Mouse (Mus musculus): ENCODE data around the gene Tmprss7. TPM values are rescaled to one million over a fixed set of nuclear protein-coding genes. Genes with fewer than 3 reads are reported as not detected.

Gene Tmprss7
- polyA plus RNA-seq, 1 experiment from 2014 or later = 0.09 TPM

GRCm38 (mm10) chr16:45653009-45653933, 40.2 kb downstream of the Tmprss7 start:
- H3K27me3 ChIP-seq (replicated peaks) = peaks cover 10% of the 10 kb centered on the region
- H3K4me1 ChIP-seq = peaks cover 16% of the 10 kb centered on the region
- peak overlapping the region; percentile 54 for H3K9ac ChIP-seq
- 7% methylated on average over 17 of the region's 17 CpGs for WGBS
- ATAC-seq (ENCODE audit: extremely low read depth, insufficient number of reproducible peaks, low FRiP score, low TSS enrichment) = no peak
- H3K9me3 ChIP-seq = no peaks in the 10 kb centered on the region
- H3K4me2 ChIP-seq = peak overlapping the region; percentile 83
- peak overlapping the region; percentile 53 for H3K4me3 ChIP-seq
- H3K27ac ChIP-seq (replicated peaks) = no peak overlapping the region
- no peaks in the 10 kb centered on the region for H3K36me3 ChIP-seq

DNA sequence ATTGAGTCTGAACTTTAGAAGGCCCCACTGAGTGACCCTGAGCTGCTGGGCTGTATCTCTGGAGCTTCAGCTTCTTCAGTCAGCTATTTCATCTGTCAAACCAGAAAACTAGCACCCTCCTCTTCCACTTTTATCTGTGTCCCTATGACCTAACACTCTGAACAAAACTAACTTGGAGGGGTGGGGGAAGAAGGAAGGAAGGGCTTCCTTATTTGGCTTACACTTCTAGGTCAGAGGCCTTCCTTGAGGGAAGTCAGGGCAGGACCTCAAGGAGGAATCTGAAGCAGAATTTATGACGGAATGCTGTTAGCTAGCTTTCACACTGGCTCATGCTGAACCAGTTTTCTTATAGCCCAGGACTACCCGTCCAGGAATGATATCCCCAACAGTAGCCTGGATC, 42.0 kb downstream of the Tmprss7 start:
- H3K4me2 ChIP-seq = no peak overlapping the region
- H3K4me3 ChIP-seq = no peak overlapping the region
- H3K27me3 ChIP-seq (replicated peaks) = peaks cover 10% of the 10 kb centered on the region
- no peak overlapping the region for H3K27ac ChIP-seq (replicated peaks)
- H3K36me3 ChIP-seq = no peaks in the 10 kb centered on the region
- no peaks in the 10 kb centered on the region for H3K9me3 ChIP-seq
- 50% methylated on average over 2 of the region's 2 CpGs for WGBS
- H3K4me1 ChIP-seq = peaks cover 16% of the 10 kb centered on the region
- H3K9ac ChIP-seq = no peak overlapping the region
- ATAC-seq (ENCODE audit: extremely low read depth, insufficient number of reproducible peaks, low FRiP score, low TSS enrichment) = no peak

GRCm38 (mm10) chr16:45644380-45644779, 49.1 kb downstream of the Tmprss7 start:
- Histone ChIP-seq H3K9me3 (no peaks in the 10 kb centered on the region), H3K4me3 (no peak overlapping the region), H3K27me3 (replicated peaks) (no peaks in the 10 kb centered on the region), H3K27ac (replicated peaks) (no peak overlapping the region), H3K9ac (no peak overlapping the region), H3K4me2 (no peak overlapping the region), H3K4me1 (peaks cover 14% of the 10 kb centered on the region), H3K36me3 (no peaks in the 10 kb centered on the region)
- ATAC-seq (ENCODE audit: extremely low read depth, insufficient number of reproducible peaks, low FRiP score, low TSS enrichment) = no peak
- 40% methylated on average over 6 of the region's 6 CpGs for WGBS

- Histone ChIP-seq H3K4me1 (peaks cover 14% of the 10 kb centered on the region), H3K4me2 (no peak overlapping the region), H3K9me3 (no peaks in the 10 kb centered on the region), H3K27ac (replicated peaks) (no peak overlapping the region), H3K9ac (no peak overlapping the region), H3K4me3 (no peak overlapping the region), H3K27me3 (replicated peaks) (no peaks in the 10 kb centered on the region), H3K36me3 (no peaks in the 10 kb centered on the region)
- WGBS = 75% methylated on average over 3 of the region's 3 CpGs
- ATAC-seq (ENCODE audit: extremely low read depth, insufficient number of reproducible peaks, low FRiP score, low TSS enrichment) = no peak
Observed at GRCm38 (mm10) chr16:45643944-45644343, 49.5 kb downstream of the Tmprss7 start.

GRCm38 (mm10) chr16:45641301-45641700, 52.2 kb downstream of the Tmprss7 start:
- Histone ChIP-seq H3K4me2 (no peak overlapping the region), H3K27me3 (replicated peaks) (no peaks in the 10 kb centered on the region), H3K9me3 (no peaks in the 10 kb centered on the region), H3K36me3 (no peaks in the 10 kb centered on the region), H3K9ac (no peak overlapping the region), H3K4me3 (no peak overlapping the region), H3K27ac (replicated peaks) (peak overlapping the region; percentile 53), H3K4me1 (peaks cover 14% of the 10 kb centered on the region)
- 38% methylated on average over 3 of the region's 3 CpGs for WGBS
- no peak for ATAC-seq (ENCODE audit: extremely low read depth, insufficient number of reproducible peaks, low FRiP score, low TSS enrichment)

GRCm38 (mm10) chr16:45640070-45640762, 53.2 kb downstream of the Tmprss7 start:
- Histone ChIP-seq H3K9me3 (no peaks in the 10 kb centered on the region), H3K4me3 (no peak overlapping the region), H3K9ac (no peak overlapping the region), H3K4me1 (peaks cover 14% of the 10 kb centered on the region), H3K36me3 (no peaks in the 10 kb centered on the region), H3K27ac (replicated peaks) (0 out of 2 replicates have a peak overlapping the region, but pooled peaks have one; percentile 20), H3K4me2 (no peak overlapping the region), H3K27me3 (replicated peaks) (no peaks in the 10 kb centered on the region)
- whole genome bisulfite sequencing = 62% methylated on average over 10 of the region's 10 CpGs
- ATAC-seq (ENCODE audit: extremely low read depth, insufficient number of reproducible peaks, low FRiP score, low TSS enrichment) = no peak

- H3K4me3 ChIP-seq = no peak overlapping the region
- no peak overlapping the region for H3K9ac ChIP-seq
- H3K4me1 ChIP-seq = peaks cover 3% of the 10 kb centered on the region
- no peaks in the 10 kb centered on the region for H3K27me3 ChIP-seq (replicated peaks)
- H3K27ac ChIP-seq (replicated peaks) = no peak overlapping the region
- H3K9me3 ChIP-seq = no peaks in the 10 kb centered on the region
- WGBS = 65% methylated on average over 2 of the region's 2 CpGs
- H3K4me2 ChIP-seq = no peak overlapping the region
- ATAC-seq (ENCODE audit: extremely low read depth, insufficient number of reproducible peaks, low FRiP score, low TSS enrichment) = no peak
- no peaks in the 10 kb centered on the region for H3K36me3 ChIP-seq
Observed at GRCm38 (mm10) chr16:45635826-45636225, 57.6 kb downstream of the Tmprss7 start.

DNA sequence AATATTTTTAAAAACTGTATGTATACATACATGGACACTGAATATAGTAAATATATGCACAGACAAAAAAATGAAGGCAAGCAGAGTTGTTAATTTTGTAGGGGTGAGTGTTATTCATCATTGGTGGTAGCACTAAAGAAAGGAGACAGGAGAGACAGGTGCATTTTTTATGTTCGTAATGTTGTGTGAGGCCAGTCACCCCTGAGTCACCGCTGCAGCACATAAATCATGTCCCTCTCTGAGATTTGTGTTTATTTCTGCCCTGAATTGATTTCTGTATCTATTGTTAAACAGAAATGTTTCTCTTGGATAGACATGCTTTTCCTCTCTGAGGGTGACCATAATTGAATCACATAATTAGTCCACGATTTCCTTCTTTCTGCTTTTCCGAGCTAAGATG, 61.0 kb downstream of the Tmprss7 start:
- no peak overlapping the region for H3K4me3 ChIP-seq
- no peaks in the 10 kb centered on the region for H3K27me3 ChIP-seq (replicated peaks)
- no peak overlapping the region for H3K9ac ChIP-seq
- WGBS = 80% methylated on average over 4 of the region's 4 CpGs
- ATAC-seq (ENCODE audit: extremely low read depth, insufficient number of reproducible peaks, low FRiP score, low TSS enrichment) = no peak
- peaks cover 6% of the 10 kb centered on the region; the same call in 1 of the 2 replicates for H3K4me1 ChIP-seq
- no peaks in the 10 kb centered on the region for H3K36me3 ChIP-seq
- no peak overlapping the region for H3K4me2 ChIP-seq
- no peaks in the 10 kb centered on the region for H3K9me3 ChIP-seq
- no peak overlapping the region for H3K27ac ChIP-seq (replicated peaks)

- no peak overlapping the region for H3K9ac ChIP-seq
- ATAC-seq (ENCODE audit: extremely low read depth, insufficient number of reproducible peaks, low FRiP score, low TSS enrichment) = no peak
- H3K4me3 ChIP-seq = no peak overlapping the region
- no peaks in the 10 kb centered on the region for H3K9me3 ChIP-seq
- peaks cover 6% of the 10 kb centered on the region; the same call in 1 of the 2 replicates for H3K4me1 ChIP-seq
- H3K27me3 ChIP-seq (replicated peaks) = no peaks in the 10 kb centered on the region
- 54% methylated on average over 5 of the region's 5 CpGs for WGBS
- H3K27ac ChIP-seq (replicated peaks) = no peak overlapping the region
- no peaks in the 10 kb centered on the region for H3K36me3 ChIP-seq
- H3K4me2 ChIP-seq = no peak overlapping the region
Observed at GRCm38 (mm10) chr16:45630347-45630960, 63.0 kb downstream of the Tmprss7 start.

- no peak overlapping the region for H3K4me2 ChIP-seq
- H3K27me3 ChIP-seq (replicated peaks) = no peaks in the 10 kb centered on the region
- no peak overlapping the region for H3K27ac ChIP-seq (replicated peaks)
- ATAC-seq (ENCODE audit: extremely low read depth, insufficient number of reproducible peaks, low FRiP score, low TSS enrichment) = no peak
- no peaks in the 10 kb centered on the region for H3K9me3 ChIP-seq
- peaks cover 6% of the 10 kb centered on the region; the same call in 1 of the 2 replicates for H3K4me1 ChIP-seq
- WGBS = 55% methylated on average over 8 of the region's 8 CpGs
- no peak overlapping the region for H3K9ac ChIP-seq
- H3K4me3 ChIP-seq = no peak overlapping the region
- no peaks in the 10 kb centered on the region for H3K36me3 ChIP-seq
Observed at GRCm38 (mm10) chr16:45629497-45630105, 63.9 kb downstream of the Tmprss7 start.

DNA sequence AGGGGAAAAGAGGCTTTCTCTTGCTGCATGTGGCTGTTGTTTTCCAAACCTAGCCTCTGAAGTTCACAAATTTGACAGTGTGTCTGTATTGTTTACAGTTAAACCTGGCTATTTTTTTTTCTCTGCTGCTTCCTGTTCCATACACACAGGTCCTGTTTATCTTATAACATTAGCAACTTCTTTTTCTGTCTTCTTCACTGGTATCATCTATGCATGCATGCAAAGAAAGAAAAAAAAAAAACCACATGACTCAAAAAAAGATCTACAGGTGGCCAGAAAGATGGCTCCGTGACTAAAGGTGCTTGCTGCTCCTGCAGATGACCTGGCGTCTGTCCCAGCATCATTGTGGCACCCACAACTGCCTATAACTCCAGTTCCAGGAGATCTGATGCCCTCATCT, 68.1 kb downstream of the Tmprss7 start:
- Histone ChIP-seq H3K4me3 (no peak overlapping the region), H3K27ac (replicated peaks) (no peak overlapping the region), H3K36me3 (no peaks in the 10 kb centered on the region), H3K9ac (no peak overlapping the region), H3K4me1 (peaks cover 9% of the 10 kb centered on the region; the same call in 1 of the 2 replicates), H3K4me2 (no peak overlapping the region), H3K9me3 (no peaks in the 10 kb centered on the region), H3K27me3 (replicated peaks) (no peaks in the 10 kb centered on the region)
- WGBS = 63% methylated on average over 2 of the region's 2 CpGs
- ATAC-seq (ENCODE audit: extremely low read depth, insufficient number of reproducible peaks, low FRiP score, low TSS enrichment) = no peak
